Mouse (Mus musculus): ENCODE data around the gene Nmur1.

Nmur1 gene

DNA sequence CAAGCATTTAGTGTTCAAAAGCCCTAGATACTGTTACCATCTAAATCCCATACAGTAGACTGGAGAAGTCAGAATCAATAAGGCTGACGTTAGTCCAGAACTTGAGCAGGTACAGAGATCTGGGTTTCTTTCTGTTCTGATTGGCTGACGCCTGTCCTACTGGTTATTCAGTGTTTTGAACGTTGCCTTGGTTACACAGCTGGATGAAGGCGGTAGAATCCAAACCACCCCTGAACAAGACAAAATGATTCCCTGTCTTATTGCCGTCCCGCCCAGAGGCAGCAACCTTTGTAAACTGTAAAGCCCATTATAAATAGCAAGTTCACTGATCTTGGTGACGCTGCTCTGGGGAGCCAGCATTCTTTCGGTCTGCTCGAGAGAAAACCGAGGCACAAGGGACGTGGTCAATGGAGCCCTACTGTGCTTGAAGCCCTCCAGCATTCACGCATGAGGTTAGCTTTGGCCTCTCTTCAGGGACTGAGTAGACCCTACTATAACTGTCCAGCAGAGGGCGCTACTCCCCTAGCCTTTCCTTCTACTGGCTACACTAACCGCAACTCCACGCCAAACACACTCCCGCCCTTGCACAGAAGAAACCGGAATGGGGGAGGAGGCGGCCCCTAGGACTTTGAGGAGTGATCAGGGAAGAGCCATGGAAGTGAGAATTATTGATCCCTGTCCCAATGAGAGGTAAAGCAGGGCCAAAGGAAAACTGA, 14.3 kb upstream of the Nmur1 start:
- peak; percentile 93 to 95 for DNase-seq

DNA sequence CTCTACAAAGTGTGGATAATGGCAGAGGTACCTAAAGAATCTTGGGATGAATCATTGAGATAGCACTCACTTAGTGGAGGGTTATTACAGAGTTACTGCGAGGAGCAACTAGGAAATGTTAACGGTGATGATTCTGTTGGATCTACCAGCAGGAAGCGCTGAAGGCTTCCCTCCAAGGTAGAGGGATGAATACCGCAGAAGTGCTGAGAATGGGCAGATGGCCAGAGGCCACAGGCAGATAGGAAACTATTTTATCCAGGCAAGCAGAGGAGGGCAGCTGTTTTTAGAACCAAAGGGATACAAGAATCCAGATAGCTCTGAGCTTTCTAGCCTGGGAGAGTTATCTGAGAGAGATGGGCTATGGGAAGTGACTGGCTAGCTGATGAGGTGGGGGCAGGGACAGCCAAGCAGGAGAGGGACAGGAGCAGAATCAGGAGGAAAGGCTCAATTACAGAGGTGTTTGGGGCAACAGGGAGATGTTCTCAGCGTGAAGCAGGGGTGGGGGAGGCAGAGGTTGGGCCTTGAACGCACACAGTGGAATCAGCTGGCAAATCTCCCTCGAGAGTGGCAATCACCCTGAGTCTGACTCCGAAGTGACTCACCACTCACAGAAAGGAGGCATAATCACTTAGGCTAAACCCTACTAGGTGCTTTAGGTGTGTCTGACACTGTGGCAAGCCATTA, 13.6 kb upstream of the Nmur1 start:
- DNase-seq, result peak in 1 of 2 experiments; percentile 36

DNA sequence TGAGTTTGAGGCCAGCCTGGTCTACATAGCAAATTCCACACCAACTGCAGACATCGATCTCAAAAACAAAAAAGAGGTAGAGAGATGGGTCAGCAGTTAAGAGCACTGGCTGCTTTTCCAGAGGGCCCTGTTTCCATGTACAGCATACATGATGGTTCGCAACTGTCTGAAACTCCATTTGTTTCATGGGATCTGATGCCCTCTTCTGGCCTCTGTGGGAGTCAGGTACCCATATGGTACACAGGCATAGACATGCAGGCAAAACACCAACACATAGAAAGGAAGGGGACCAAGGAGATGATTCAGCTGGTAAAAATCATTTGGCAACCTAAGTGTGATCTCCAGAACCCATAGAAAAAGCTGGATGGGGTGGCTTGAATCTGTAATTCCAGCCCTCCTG, 12.5 kb upstream of the Nmur1 start:
- no peak for DNase-seq

DNA sequence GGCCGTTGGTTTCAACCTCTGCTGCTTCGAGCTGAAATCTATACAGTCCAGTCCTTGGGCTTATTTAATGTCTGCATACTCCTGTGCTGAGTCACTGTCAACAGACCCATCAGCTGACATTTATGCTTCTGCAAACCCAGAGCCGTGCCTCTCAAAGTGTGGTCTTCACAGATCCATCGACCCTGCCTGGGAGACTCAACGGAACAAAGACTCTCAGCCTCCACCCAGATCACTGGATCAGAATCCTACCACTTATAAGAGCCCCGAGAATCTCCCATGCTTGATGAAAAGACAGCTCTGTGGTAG, 11.9 kb upstream of the Nmur1 start:
- no peak for DNase-seq

DNA sequence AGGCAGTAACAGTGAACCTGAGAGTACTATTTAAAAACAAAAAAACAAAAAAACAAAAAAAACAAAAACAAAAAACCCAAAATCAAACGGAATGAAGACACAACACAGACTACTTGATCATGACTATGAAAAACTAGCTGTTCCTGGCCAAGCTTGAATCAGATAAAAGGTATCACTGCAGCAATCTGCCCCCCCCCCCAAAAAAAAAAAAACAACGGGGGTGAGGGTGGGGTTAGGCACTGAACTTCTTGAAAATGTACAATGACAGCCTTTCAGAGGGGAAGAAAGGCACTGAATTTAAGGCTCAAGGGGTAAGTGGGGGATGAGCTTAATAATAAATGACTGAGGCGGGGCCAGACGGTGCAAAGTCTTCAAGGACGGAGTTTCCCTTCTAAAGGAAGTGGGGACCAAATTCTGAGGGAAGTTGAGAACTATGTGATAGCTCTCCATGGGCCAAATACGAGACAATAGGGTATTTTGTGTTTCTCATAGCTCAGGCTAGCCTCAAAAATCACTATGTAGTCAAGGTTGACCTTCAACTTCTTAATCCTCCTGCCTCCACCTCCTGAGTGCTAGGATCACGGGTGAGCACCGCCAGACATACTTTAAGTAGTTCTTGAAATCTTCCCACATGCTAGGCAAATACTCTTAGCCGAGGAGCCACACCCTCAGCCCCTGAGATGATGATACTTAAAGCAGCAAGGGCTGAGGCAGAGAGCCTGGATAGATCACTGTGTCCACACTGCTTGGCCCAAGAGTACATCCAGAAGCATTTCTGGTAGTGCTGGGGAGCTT, 11.4 kb upstream of the Nmur1 start:
- peak in 1 of 2 experiments; percentile 45 for DNase-seq

DNA sequence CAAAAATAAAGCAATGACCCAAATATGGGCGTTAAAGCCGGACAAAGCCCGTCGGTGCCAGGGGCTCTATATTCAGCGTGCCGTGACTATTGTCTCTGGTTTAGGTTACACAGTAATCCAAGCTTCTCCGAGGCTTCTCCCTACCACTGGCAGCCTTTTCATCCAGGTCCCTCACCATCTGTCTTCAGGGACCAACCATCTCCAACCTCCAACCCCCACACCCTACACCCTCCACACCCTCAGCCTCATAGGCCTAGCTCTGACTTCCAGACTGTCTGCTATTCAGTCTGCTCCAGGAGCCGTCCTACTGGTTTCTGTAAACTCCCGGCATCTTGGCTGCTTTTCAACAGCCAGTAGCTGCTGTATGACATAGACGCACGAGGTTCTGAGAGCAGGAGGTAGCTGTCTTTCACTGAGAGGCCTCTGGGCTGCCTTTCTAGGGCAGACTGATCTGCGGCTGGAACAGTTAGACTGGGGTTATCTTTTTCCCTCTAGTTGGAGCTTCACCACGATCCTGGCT, 9.3 kb upstream of the Nmur1 start:
- peak; percentile 74 to 86 for DNase-seq

DNA sequence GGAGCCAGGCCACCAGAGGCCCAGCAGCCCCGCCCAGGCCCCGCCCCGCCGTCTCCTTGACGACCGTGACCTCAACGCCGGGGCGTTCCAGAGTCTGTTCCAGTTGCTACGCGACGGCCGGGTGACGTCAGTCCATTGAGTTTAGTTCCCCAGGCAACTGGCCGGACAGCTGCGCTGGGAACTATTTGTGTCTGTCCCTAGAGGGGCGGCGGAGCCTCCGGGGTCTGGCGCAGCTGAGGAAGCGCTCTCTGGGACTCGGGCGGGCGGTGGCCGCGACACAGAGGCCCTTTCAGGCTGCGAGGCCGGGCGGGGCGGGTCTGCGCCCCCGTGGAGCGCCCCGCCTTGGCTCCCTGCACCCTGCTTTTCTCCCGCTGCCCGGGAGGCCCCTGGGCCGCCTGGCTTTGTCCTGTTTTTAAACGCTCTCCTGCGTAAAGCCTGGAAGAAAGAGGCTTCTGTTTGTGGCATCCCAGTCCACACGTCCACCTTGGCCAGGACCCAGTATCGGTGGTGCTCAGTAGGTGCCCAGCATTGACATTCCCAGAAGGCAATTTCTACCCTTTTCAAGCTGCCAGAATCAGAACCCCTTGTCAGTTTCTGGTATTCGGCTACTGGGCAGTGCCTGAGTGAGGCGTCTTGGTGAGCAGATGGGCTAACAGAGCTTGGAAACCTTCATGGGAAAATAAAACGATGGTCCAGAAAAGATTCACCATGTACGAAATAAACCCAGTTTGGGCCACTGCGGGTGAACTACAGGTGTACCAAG, 8.6 kb upstream of the Nmur1 start:
- peak; percentile 99 to 100 for DNase-seq

DNA sequence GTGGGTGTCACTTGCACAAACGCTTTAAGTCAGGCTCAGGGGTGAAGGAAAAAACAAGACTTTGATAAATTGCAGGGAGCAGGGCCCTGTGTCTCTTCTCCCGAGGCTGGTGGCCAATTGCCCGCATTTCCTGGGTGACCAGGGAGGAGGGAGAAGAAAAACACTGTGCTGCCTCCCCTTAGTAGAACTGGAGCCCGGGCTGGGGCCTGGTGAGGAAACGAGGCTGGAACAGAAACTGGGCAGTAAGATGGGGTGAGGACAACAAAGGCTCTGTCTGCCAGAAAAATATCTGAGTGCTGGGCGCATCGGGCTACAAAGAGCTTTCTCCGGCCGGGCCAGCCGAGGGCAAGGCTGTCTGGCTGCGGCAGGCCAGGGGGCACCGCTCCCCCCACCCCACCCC, 8.0 kb upstream of the Nmur1 start:
- peak; percentile 74 to 83 for DNase-seq

DNA sequence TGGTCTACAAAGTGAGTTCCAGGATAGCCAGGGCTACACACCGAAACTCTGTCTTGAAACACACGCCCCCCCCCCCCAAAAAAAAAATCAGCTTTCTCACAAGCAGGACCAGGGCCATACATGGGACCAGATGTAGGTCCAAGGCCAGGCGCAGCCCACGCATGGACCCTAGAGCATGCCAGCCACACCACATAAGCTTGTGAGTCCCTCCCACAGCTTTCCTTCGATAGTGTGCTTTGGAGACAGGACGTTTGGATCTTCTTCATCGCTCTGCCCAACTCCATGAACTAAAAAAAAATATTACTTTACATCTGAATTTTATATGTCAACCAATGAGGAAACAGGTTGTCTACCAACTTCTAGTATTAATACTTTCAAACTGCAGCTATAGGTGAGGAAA, 7.3 kb upstream of the Nmur1 start:
- DNase-seq, result no peak

DNA sequence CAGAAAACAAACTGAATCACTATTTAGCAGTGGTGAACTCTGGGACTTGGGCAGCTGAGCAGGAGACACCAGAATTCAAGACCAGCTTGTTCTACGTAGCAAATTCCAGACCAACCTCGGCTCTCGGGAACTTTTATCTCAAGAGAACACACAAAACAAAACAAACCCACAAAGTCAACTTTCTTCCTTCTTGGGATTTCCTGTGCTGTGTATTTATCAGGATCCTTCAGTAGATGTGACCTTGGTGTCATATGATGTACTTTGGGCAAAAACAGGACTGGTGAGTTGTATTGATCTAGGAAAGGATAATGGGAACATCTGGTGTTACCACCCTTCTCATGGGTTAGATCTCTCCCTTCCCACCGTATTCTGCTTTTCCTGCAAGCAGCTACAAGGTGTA, 6.8 kb upstream of the Nmur1 start:
- DNase-seq, result no peak

DNA sequence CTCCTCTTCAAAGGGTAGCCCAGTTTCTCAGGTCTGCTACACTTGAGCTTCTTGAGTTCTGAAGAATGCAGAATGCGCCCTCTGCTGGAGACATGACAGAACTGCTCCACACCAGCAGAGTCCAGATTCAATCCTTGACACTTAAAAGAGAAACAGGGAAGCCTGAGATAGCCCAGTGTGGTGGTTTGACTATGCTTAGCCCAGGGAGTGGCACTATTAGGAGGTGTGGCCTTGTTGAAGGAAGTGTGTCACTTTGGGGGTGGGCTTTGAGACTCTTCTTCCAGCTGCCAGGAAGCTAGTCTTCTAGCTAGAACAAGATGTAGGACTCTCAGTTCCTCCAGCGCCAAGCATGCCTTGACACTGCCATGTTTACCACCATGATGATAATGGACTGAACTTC, 4.0 kb upstream of the Nmur1 start:
- DNase-seq, result peak; percentile 76 to 79

DNA sequence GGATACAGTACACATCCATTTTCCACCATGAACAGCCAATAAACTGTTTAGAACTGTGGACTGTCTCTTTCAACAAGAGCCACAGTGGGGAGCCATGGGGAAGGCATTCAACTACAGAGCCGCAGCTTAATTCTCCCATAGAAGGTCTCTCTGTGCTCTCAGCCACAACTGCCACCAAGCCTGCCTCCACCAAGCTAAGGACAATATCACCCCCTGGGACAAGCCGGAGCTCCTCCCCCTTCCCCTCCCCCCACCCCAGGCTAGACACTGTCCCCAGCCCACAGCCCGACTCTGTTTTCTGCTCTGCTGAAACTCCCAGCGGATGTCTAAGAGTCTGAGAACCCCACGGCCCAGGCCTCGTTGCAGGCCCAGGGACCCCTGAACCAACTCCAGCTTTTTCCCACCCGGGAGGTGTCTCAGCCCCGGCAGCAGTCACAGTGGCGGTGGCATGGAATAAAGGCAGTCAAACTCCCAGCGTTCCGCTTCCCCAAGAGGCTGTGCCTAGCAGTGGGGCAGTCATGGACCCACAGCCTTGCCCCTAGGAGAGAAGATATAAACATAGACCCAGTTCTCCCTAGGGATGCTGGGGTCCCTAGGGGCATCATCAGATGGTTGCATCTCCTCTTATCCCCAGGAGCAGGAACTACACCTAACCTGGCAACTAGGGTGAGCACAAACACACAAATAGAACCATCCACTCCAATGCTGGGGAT, 1.0 kb downstream of the Nmur1 start:
- DNase-seq, result no peak

DNA sequence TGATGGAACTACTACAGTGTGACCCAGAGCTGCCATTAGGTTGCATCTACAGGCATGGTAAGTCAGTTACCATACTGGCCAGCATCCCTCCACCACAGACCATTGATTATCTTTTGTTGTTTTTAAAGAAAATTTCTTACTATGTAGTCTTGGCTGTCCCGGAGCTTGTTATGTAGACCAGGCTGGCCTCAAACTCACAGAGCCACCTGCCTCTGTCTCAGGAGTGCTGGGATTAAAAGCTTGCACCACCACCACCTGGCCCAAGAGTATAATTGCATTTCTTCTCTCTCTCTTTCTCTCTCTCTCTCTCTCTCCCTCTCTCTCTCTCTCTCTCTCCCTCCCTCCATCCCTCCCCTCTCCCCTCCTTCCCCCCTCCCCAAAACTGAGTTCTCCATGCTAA, 1.7 kb downstream of the Nmur1 start:
- no peak for DNase-seq

DNA sequence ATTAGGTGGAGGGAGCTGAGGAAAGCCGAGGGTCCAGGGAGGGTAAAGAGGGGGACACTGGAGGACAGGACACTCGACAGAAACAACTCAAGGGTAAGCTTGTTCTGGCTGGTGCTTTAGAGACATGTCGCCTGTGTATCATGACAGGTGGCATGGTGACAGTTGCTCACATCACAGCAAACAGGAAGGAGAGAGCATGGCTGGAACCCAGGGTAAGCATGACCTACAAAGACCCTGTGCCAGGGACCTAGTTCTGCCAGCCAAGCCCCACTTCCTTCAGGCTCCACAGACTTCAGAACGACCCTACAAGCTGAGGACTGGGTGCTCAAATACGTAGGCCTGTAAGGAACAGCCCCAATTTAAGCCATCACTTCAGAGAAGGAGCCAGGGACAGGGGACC, 2.1 kb downstream of the Nmur1 start:
- no peak for DNase-seq

DNA sequence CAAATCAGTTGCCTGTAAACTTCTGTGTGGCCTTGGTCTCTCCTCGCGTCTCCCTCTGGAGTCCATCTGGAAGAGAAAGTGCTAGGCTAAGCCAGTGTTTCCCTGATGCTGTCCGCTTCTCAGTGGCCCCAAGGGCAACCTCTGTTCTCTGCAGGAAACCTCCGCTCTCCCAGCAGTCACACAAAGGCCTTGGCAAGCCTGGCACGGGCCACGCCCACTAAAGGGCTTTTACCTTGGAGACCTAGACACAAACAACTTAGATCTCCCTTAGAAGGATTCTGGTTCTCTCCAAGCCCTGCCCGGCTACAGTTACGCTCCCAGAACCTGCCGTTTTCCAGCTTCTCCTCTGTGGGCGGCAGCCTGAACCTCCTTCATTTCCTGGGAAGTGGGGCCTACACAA, 5.0 kb downstream of the Nmur1 start:
- DNase-seq, result peak; percentile 72 to 84

DNA sequence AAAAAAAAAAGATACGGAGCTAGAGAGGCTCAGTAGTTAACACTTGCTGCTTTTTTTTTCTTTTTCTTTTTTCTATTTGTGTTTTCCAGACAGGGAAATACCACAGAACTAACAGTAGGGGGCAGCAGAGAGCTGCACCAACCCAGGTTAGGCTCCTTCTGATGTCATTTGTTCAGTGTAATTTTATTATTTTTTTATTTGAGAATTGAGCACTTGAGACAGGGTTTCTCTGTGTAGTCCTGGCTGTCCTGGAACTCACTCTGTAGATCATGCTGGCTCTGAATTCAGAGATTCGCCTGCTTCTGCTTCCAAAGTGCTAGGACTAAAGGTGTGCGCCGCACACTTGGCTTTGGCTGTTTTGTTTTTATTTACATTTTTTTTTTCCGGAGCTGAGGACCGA, 9.7 kb downstream of the Nmur1 start:
- no peak for DNase-seq

DNA sequence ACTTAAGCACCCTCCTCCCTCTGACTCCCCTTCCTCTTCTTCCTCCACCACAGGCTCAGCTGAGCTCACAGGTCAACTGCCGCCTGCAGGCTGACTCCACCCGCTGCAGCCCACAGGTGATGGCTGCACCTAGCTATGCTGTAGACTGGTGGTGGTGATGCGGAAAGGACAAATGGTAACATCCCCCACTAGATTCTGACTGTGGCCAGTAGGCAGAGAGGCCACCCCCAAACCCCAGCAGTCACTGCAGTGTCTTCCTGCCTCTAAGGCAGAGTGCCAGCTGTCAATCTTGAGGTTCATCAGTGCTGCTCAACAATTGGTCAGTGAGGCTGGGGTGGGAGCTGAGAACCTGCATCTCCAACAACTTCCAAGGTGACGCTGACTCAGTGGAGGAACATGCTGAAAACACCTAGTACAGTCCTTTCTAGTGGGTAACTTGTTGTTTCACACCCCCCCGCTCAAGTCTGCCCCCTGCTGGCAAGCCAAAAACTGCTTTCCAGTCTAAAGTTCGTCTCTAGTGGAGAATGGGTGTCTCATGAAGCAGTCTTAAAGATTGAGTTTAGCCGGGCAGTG, 10.3 kb downstream of the Nmur1 start:
- DNase-seq, result peak in 1 of 2 experiments; percentile 39

DNA sequence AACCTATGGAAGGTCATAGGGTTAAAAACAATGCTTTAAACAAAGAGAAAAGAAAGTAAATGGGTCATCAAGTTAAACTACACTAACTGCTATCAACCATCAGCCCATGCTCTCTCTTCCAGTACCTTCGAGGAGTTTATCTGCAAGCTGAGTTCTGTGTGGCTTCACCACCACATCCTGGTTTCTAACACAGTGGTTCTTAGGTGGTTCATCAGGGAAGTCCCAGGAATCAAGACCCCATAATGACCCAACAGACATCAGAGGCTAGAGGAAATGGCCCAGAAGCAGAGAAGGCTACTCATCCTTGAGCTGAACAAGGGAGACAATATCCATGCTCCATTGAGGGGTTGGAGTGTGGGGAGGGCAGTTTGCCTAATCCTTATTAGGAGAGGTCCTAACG, 10.9 kb downstream of the Nmur1 start:
- DNase-seq, result no peak

DNA sequence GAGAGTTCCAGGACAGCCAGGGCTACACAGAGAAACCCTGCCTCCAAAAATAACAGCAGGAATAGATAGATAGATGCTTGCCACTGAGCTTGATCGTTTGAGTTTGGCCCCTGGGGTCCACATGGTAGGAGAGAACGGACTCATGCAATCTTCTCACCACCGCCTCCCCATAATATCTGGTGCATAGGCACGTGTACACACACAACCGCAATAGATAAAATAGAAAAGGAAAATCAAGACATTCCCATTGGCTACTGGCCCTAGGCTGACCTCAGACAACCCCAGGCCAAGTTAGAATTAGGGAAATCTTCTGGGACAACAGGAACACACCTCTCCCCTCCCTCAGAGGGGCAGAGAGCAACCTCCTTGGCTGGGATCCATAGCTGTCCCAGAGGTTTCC, 11.3 kb downstream of the Nmur1 start:
- no peak for DNase-seq

DNA sequence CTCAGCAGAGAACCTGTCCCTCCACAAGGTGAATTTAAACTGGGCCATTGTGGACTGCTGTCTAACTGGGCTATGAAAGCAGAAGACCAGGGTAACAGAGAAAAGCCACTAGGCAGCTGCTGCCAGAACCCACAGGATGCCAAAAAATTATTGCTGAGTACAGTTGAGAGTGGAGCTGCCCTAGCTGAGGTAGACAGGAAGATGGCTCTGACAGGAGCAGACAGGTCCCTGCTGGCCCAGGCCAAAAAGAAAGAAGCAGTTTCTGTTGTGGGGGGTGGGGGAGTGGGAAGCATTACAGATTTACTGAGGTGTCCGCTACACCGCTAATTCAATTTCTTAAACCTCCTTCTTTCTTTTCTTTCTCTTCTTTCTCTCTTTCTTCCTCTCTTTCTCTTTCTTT, 16.6 kb downstream of the Nmur1 start:
- DNase-seq, result no peak

DNA sequence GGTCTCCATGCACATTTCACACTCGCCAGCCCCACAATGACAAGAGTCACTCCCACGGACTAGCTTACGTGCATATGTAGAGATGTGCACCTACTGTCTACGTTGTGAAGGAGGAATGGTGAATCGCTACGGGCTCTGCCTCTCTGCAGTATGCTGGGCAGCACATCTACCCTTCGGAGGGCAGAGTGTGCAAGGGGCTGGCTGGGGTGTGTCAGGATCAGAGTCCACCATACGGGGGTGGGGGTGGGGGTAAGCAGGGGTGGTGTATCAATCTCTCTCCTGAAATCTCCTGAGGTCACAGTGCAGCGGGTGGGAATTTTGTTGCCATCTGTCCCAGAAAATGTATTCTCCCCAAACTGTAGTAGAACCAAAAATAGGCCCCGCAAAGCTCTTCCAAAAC, 17.5 kb downstream of the Nmur1 start:
- no peak for DNase-seq

DNA sequence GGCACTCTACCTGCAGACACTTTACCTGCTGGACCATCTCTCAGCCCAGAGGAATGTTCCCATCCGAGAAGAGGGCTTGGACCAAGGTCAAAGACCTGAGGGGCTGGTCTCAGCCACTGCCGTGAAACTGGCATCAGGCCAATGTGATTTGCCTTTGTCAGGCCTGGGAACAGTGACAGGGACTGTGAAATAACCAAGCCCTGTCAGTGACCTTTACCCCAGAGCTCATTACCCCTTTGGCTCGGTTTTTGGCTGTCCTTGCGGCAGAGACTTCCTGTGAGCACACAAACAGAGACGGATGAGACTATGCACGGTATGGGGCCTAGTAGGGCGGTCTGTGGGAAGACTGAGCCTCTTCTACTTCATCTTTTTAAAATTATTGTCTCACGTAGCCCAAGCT, 19.1 kb downstream of the Nmur1 start:
- peak; percentile 25 to 44 for DNase-seq
